Mouse (Mus musculus) neural tube, embryonic 14.5 days (tissue): ENCODE measurements at regions not wholly inside any gene's neighbourhood (a gene's known extent, or its start where the extent isn't known, plus 50 kb on each side); places are given as distances from the start of the nearest gene placed in this dataset.

ENCODE experiments used
- ATAC-seq: fragments of 200-750 bp; cut with Nextera tagmentation; 2 replicates; pipeline ENCODE4 v1.8.0; 2017; ENCODE audit warnings: low read depth, mild to moderate bottlenecking, moderate TSS enrichment, moderate library complexity
- H3K27ac ChIP-seq: fragments of 300-500 bp; sonication (generic); 2 replicates; pipeline ENCODE4 v1.5.1; 2014; ENCODE audit warnings: low read depth, mild to moderate bottlenecking, control low read depth, low read length, moderate library complexity, mixed read lengths
- H3K27me3 ChIP-seq: fragments of 300-500 bp; sonication (generic); 2 replicates; pipeline ENCODE4 v1.6.1; 2014; ENCODE audit warnings: low read length; ENCODE audit not compliant: control insufficient read depth, insufficient read depth
- H3K36me3 ChIP-seq: fragments of 300-500 bp; sonication (generic); 2 replicates; pipeline ENCODE4 v1.6.1; 2014; ENCODE audit warnings: low read length, mixed read lengths; ENCODE audit not compliant: control insufficient read depth, insufficient read depth
- H3K4me1 ChIP-seq: fragments of 300-500 bp; sonication (generic); 2 replicates; pipeline ENCODE4 v1.6.1; 2014; ENCODE audit warnings: low read length; ENCODE audit not compliant: control insufficient read depth, insufficient read depth
- H3K4me2 ChIP-seq: fragments of 300-500 bp; sonication (generic); 2 replicates; pipeline ENCODE4 v1.6.1; 2014; ENCODE audit warnings: mild to moderate bottlenecking, low read depth, low read length, control low read depth
- H3K4me3 ChIP-seq: fragments of 300-500 bp; sonication (generic); 2 replicates; pipeline ENCODE4 v1.5.1; 2014; ENCODE audit warnings: low read depth, low read length, control low read depth, mixed read lengths
- H3K9ac ChIP-seq: fragments of 300-500 bp; sonication (generic); replicated peaks from 2 replicates; pipeline ENCODE4 v1.6.1; 2014; ENCODE audit warnings: low read depth, mild to moderate bottlenecking, control low read depth, low read length, mixed read lengths
- H3K9me3 ChIP-seq: fragments of 300-500 bp; sonication (generic); 2 replicates; pipeline ENCODE4 v1.6.1; 2016; ENCODE audit warnings: low read length; ENCODE audit not compliant: control insufficient read depth
- WGBS: fragments of 180-500 bp; shearing (Covaris S2); extraction: QIAGEN DNeasy Blood & Tissue Kit; methylation state at CpG from one replicate; pipeline ENCODE4 v1.1.7; 2014; 5-methylcytosine and 5-hydroxymethylcytosine counted together

- Histone ChIP-seq H3K9me3 (no peaks in the 10 kb centered on the region), H3K4me3 (no peak overlapping the region), H3K4me2 (no peak overlapping the region), H3K27me3 (0 out of 2 replicates have a peak, but pooled peaks cover 3% of the 10 kb centered on the region), H3K27ac (no peak overlapping the region), H3K4me1 (no peaks in the 10 kb centered on the region), H3K9ac (no peak overlapping the region), H3K36me3 (no peaks in the 10 kb centered on the region)
- ATAC-seq, result no peak
- 46% methylated on average over 5 of the region's 5 CpGs for WGBS
Observed at GRCm38 (mm10) chr9:61689516-61689915, 224.8 kb downstream of the Rplp1 start.

DNA sequence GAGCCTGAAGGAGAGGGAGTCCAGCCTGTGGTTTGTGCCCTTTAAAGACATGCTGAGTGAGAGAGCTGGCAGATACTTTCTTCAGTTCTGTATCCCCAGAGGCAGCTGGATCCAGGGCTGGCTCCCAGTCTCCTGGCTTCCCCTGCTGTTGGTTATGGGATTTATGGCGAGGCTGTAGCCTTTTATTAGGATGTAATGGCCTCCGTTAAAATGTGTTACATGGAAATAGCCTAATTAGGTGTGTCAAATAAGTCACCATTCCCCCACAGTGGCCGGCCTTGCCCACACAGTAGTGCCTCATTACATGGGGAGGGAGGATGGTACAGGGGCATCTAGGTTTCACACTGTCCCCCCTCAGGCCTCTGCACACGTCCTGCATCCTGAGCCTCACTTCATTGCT, 230.8 kb downstream of the Rplp1 start:
- no peak for ATAC-seq
- H3K9ac ChIP-seq, result no peak overlapping the region
- 8% methylated on average over 4 of the region's 4 CpGs for WGBS

DNA sequence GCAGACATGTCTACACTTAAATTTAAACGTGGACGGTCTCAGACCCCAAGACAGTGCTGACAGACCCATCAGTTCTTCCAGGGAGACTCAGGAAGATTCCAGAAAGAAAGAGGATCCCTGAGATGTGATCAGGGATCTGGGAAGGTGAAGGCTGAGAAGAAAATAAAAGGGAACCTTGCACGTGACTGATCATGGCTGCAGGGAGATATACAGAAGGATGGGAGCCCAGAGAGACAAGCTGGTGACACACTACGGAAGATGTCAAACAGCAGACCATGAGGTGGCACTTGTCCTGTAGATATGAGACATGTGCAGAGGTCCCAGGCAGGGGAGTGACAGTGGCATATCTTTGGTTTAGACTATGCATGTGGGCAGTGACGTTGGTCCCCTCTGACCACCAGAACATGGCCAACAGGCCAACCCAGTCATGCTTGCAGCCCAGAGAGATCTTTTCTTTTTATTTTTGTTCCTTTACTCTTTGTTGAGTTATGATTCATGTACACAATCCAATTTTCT, 231.5 kb downstream of the Rplp1 start:
- Histone ChIP-seq H3K4me3 (no peak overlapping the region), H3K4me2 (no peak overlapping the region), H3K27me3 (no peaks in the 10 kb centered on the region), H3K27ac (no peak overlapping the region), H3K4me1 (peaks cover 6% of the 10 kb centered on the region; the same call in 1 of the 2 replicates), H3K36me3 (no peaks in the 10 kb centered on the region), H3K9ac (no peak overlapping the region), H3K9me3 (no peaks in the 10 kb centered on the region)
- WGBS, result 88% methylated on average over 5 of the region's 5 CpGs
- no peak for ATAC-seq

More for the DNA sequence above, 230.8 kb downstream of the Rplp1 start:
- Histone ChIP-seq H3K4me1 (peaks cover 6% of the 10 kb centered on the region; the same call in 1 of the 2 replicates), H3K27ac (no peak overlapping the region), H3K4me3 (no peak overlapping the region), H3K9me3 (no peaks in the 10 kb centered on the region), H3K36me3 (no peaks in the 10 kb centered on the region), H3K4me2 (no peak overlapping the region), H3K27me3 (no peaks in the 10 kb centered on the region)

DNA sequence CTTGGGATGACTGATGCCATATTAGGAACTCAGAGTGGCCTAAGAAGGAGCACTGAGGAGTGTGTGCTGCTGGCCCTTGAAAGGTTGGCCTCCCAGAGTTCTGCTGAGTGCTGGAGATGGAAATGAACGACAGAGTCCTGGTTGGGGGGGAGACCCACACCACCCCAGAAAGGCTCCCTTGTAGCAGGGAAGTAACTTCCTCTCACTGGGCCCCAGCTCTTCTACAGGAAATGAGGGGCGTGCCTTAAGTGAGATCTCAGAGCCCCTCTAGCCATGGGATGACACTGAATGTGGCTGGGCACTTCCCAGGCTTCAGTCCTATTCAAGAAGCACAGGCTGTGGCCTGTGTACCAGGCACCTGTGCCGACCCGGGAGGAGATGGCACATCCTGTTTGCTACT, 232.0 kb downstream of the Rplp1 start:
- no peaks in the 10 kb centered on the region for H3K27me3 ChIP-seq
- WGBS, result 68% methylated on average over 4 of the region's 4 CpGs
- ATAC-seq, result no peak
- peaks cover 6% of the 10 kb centered on the region; the same call in 1 of the 2 replicates for H3K4me1 ChIP-seq
- no peaks in the 10 kb centered on the region for H3K36me3 ChIP-seq
- no peak overlapping the region for H3K9ac ChIP-seq
- H3K9me3 ChIP-seq, result no peaks in the 10 kb centered on the region
- H3K27ac ChIP-seq, result no peak overlapping the region
- H3K4me2 ChIP-seq, result no peak overlapping the region
- H3K4me3 ChIP-seq, result no peak overlapping the region

- no peaks in the 10 kb centered on the region for H3K9me3 ChIP-seq
- H3K9ac ChIP-seq, result no peak overlapping the region
- no peak for ATAC-seq
- no peak overlapping the region for H3K4me3 ChIP-seq
- WGBS, result 76% methylated on average over 5 of the region's 5 CpGs
- H3K27ac ChIP-seq, result no peak overlapping the region
- H3K4me2 ChIP-seq, result no peak overlapping the region
- H3K4me1 ChIP-seq, result peaks cover 6% of the 10 kb centered on the region; the same call in 1 of the 2 replicates
- no peaks in the 10 kb centered on the region for H3K36me3 ChIP-seq
- no peaks in the 10 kb centered on the region for H3K27me3 ChIP-seq
Observed at GRCm38 (mm10) chr9:61681406-61681805, 232.9 kb downstream of the Rplp1 start.

DNA sequence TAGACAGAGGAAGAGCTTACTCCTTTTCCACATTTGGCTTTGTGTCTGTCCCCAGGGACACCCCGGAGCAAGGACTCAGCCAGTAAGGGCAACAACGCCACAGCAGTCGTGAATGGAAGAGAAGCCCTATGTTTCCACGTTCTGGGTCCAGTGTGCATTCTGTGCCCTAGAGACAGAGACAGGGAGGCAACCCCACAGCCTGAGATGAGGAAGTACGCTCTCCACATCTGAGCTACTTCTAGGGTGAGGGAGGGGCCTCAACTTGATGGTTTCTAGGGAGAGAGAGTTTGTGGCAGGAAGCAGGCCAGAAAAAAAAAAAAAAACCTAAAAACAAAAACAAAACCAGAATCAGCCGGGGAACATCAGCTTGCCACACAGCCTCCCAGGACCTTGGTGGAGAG, 233.4 kb downstream of the Rplp1 start:
- Histone ChIP-seq H3K9me3 (no peaks in the 10 kb centered on the region), H3K4me1 (peaks cover 6% of the 10 kb centered on the region; the same call in 1 of the 2 replicates), H3K27me3 (no peaks in the 10 kb centered on the region), H3K27ac (no peak overlapping the region), H3K4me3 (no peak overlapping the region), H3K9ac (no peak overlapping the region), H3K36me3 (no peaks in the 10 kb centered on the region), H3K4me2 (no peak overlapping the region)
- 41% methylated on average over 6 of the region's 6 CpGs for WGBS
- no peak for ATAC-seq

- Histone ChIP-seq H3K27me3 (no peaks in the 10 kb centered on the region), H3K36me3 (no peaks in the 10 kb centered on the region), H3K27ac (no peak overlapping the region), H3K9ac (no peak overlapping the region), H3K4me1 (peaks cover 6% of the 10 kb centered on the region; the same call in 1 of the 2 replicates), H3K4me2 (no peak overlapping the region), H3K4me3 (no peak overlapping the region), H3K9me3 (no peaks in the 10 kb centered on the region)
- no peak for ATAC-seq
- WGBS, result 76% methylated on average over 6 of the region's 6 CpGs
Observed at GRCm38 (mm10) chr9:61679686-61680085, 234.7 kb downstream of the Rplp1 start.

DNA sequence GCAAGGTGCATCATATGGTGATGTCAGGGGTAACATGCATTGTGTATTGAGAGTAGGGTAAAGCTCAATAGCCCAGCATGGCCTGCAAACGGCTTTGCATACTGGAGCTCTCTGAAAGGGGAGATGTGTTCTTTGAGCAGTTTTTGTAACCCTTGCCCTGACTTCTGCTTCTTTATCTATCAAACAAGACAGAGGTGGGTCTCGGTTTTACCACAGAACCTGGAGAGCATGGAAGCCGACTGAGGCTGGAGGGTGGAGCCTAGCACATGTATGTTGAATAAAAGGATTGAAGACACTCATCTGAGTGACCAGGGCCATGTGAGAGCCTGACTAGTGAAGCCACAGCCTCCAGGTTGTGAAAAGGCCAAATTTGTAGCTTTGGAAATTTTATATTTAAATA, 236.7 kb downstream of the Rplp1 start:
- Histone ChIP-seq H3K9me3 (no peaks in the 10 kb centered on the region), H3K36me3 (no peaks in the 10 kb centered on the region), H3K4me2 (no peak overlapping the region), H3K27me3 (no peaks in the 10 kb centered on the region), H3K9ac (no peak overlapping the region), H3K4me1 (0 out of 2 replicates have a peak, but pooled peaks cover 3% of the 10 kb centered on the region), H3K4me3 (no peak overlapping the region), H3K27ac (no peak overlapping the region)
- WGBS, result 74% methylated on average over 3 of the region's 3 CpGs
- ATAC-seq, result no peak

DNA sequence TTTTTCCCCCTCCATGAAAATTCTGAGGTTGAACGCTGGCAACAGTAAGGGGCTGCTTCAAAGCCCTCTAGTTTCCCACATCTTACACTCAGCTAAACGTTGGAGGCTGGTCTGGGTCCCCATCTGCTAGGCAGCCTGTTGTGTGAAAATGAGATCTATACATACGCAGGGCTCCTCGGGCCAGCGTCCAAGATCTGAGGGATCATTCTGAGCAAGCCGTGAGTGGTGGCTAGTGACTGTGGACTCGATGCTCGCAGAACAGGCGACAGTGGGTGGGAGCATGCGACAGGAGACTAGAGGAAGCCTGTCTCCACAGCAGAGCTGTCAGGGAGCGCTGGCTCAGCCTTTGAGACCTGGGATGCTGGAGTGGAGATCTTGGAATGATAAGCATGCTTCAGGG, 237.3 kb downstream of the Rplp1 start:
- 76% methylated on average over 11 of the region's 11 CpGs for whole genome bisulfite sequencing
- H3K27ac ChIP-seq, result no peak overlapping the region

More for the DNA sequence above, 237.3 kb downstream of the Rplp1 start:
- H3K27me3 ChIP-seq, result no peaks in the 10 kb centered on the region
- ATAC-seq, result no peak
- no peak overlapping the region for H3K4me2 ChIP-seq
- H3K36me3 ChIP-seq, result no peaks in the 10 kb centered on the region
- no peak overlapping the region for H3K9ac ChIP-seq
- H3K4me1 ChIP-seq, result 0 out of 2 replicates have a peak, but pooled peaks cover 3% of the 10 kb centered on the region
- H3K4me3 ChIP-seq, result no peak overlapping the region
- no peaks in the 10 kb centered on the region for H3K9me3 ChIP-seq
